Mouse (Mus musculus): Measurements from ENCODE around the gene Thada.
A peak's percentile ranks its signal among the peaks of the same experiment; 100 is the strongest.

Thada gene

DNA sequence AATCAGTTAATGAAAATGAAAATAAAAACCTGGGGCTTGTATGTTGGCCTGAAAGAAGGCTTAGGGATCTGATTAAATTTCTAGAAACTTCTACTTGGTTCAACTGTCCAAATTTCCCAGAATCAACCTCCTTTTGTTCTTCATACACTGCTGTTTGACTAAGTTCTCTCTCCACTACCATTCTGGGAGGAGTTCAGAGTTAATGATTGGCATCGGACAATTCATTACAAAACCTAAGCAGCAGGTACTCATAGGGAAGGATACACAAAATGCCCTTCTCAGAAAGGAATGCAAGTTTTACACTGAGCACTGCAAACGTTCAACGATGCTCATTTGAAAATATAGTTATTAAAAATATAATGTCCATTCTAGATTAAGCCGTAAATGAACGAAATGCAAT is 179.5 kb downstream of the Thada start:
- DNase-seq: no peak

DNA sequence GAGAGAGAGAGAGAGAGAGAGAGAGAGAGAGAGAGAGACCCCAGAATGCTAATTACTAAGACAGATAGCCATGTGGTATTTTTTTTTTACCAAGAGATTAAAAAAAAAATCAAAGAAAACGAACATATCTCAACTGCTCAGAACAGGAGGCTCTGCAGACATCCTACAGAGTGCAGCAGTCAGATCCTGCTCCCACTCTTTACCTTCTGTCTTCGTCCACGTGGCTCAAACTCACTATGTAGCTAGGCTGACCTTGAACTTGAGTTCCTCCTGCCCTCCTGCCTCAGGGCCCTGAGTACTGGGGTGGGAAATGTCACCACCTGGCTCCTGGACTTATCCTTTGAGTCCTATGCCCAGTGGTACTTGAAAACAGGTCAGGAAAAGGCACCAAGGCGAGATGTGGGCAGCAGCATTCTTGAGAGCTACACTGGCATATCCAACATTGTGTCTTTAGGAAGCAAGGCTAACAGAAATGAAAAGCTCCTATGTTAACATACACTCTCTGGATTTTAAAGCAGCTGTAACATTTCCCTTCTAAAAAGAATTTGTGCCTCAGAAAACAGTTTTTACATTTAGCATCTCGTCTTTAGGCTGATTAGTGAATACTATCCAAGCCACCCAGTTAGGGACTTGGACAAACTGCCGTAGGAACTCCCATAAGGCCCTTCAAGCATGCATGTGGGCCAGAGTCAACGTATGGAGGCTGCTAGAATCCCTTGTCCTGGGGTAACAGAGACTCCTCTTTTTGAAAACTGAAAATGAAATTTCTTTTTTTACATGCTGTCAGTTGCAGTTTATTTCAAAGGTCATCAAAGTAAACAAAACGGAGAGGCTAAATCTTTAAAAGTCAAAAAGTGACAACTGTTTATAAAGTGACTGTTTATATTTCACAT is 183.4 kb downstream of the Thada start:
- DNase-seq: no peak

DNA sequence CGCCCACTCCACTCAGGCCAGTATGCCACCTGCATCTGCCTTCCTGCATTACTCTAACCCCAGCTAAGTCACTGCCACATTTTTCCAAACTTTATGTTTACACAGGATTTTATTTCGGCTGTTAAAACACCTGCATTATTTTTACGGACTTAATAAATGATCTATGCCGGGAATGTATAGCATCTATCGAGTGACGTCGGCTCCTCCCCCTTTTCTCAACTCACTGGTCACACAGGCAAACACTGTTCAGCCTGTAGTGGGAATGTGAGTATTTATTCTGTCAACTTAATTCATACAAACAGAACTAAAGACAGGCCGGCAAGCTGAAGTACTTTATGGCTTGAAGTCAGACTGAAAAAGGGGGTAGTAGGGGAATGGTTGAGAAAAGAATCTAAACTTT is 187.0 kb downstream of the Thada start:
- no peak for DNase-seq

DNA sequence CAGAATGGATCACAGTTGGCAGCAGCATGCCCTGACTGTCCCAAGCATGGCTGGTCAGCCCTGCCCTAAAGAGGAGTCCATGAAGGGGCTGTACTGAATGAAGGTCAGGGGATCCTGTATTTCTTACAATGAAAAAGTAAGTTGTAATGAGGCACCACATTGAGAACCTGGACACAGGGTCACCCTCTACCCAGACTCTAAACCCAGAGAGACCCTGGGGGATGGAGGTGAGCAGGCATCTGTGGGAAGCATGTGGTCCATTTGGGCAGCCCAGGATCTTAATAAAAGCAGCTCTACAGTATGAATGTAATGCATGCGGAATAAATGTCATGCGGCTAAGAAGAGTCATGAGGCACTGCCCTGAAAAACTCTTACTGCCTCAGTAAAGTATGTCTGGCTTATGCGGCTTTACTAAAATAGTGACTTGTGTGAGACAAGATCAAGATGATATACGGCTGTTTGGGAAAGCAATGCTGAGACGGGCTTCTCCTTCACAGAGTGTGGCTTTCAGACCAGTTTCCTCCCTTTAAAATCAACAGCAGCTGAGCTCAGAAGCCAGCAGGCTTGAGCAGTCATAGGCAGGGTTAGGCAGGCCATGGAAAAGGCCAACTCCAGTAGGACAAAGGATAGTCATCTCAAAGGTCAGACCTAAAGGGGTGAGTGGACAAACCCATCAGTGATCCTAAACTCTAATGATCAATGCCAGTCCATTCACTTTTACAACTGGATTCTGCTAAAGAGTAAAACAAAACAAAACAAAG is 187.6 kb downstream of the Thada start:
- DNase-seq: no peak

DNA sequence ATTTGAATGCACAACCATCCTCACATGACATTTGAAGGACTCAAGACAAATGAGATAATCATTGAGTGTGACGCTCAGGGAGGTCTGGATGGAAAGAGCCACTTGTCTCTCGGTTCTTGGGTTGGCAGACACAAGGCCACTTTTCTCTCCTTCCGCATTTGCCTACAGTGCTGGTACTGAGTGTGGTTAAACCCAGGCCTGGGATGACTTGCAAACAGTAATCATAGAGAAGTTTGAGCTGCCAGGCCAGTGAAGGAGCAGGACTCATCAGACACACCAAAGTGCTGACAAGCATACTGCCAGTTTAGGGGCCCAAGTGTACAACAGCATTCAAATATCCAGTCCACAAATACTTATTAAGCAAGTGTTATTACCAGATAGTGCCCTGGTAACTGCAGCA is 191.0 kb downstream of the Thada start:
- no peak for DNase-seq

DNA sequence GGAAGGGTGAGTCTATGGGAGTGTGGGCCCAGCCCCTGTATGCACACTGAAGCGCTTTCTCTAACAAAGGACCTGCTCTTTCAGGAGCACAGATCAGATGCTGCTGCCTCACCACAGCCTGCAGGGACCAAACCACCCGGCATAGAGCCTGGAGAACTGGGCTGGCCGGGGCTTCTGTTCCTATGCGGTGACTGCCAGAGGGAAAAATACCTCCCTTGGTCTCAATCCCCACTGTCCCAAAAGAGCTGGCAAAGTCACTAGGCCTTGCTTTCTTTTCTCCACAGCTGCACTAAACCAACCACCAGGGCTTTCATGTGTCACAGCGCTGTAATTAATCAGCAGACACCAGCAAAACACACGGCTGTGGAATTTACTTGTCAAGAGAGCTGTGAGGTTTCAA is 191.8 kb downstream of the Thada start:
- DNase-seq: no peak

DNA sequence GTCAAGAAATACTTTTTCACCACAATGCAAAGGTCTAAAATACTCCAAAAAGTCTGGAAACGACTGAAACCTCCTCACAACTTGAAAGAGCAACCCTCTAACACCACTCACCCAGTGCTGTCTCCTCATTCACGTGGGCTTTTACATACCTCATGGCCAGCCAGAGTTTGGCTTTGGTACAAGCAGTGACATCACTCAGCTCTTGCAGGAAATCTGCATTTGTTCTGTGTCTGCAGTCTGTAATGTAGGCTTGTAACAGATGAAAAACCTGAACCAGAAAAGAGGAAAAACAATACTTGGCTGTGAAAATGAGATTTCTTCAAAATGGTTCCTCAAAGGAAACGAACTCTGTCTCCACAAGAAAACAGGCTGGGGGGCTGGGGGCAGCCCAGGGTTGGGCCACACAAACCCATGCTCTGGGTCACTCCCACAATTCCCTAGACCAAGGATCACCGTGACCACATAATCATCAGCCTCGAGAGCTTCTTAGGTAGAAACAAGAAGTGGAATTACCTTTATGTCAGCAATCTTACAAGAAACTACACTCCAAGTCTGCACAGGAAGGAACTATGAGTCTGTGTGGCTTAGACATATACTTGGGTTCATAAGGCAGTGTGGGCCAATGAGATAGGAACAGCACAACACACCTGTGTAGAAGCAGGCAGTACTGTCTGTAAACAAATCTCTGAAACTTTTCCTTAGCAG is 193.3 kb downstream of the Thada start:
- peak; percentile 49 for DNase-seq

DNA sequence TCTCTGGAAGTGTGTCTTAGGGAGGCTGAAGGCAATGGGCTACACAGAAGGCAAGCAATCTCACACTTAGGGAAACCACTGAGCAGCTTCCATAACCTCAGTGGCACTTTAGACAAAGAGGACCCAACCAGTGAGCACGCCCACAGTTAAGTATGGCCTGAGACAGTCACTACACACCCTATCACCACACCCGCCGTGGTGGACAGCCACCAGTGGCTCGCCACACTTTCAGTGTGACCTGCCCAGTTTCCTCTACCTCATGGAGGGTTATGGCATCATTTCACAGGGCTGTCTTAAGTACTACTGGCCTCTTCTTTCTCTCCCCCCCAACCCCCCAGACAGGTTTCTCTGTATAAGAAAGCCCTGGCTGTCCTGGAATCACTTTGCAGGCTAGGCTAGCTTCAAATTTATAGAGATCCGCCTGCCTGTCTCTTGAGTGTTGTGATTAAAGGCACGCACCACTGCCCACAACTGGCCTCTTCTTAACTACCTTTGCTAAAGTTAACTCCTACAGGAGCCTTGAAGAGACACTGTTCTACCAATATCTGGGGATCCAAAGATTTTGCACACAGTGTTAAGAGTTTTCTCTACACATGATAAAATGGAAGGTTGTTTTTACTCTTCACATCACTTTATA is 194.3 kb downstream of the Thada start:
- no peak for DNase-seq

DNA sequence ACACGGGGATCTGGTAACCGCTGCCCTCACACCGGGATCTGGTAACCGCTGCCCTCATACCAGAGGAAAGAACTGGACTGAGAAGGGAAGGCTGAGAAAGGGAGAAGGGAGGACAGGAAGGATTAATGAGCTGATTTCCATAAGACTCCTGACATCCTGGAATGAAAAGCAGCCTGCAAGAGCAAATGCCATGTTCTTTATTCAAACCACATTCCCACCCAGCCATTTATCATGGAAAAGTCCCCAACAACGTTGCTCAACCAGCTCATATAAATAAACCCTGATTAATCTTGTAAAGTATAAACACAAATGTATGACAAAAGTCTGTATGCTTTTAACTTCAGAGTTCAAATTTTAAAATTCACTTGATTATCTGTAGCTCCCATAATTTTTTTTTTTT is 196.3 kb downstream of the Thada start:
- DNase-seq: no peak

DNA sequence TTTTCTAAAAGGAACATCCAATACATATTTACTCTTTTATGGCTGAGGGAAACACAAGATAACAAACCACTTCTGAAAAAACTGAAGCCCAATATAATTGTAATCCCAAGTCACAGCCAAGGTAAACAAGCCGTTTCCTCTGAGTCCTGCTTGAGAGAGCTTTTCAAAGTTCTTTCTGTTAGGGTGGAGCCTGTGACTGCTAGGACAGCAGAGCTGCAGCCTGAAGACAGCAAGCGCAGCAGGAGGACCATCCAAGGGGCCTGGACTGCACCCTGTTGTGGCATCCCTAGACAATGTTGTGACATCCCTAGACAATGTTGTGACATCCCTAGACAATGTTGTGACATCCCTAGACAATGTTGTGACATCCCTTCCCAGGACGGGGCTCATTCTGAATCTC is 197.6 kb downstream of the Thada start:
- no peak for DNase-seq

DNA sequence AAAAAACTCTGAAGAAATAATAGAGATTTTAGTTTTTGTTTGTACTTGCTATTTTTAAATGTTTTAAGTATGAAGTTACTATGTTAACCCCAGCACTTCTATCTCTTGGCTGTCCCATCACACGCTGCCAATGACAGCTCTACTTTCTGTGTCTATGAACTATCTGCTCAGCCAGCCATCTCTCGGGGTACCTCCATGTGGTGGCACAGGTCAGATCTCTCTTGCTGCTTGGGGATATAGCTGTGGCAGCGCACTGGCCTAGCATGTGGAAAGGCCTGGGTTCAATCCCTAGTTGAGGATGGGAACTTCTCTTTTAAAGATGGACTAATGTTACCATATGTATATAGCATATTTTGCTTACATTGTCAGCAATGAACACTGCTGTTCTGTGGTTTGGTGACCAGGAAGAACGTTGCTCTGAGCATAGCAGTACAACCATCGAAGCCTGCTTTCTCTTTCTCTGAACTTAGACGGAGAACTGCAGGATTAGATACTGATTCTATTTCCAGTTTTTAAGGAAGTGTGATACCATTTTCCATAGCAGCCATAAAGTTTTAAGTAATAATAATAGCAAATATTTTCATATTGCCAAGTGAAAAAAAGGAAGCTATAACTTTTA is 198.4 kb downstream of the Thada start:
- DNase-seq: no peak

DNA sequence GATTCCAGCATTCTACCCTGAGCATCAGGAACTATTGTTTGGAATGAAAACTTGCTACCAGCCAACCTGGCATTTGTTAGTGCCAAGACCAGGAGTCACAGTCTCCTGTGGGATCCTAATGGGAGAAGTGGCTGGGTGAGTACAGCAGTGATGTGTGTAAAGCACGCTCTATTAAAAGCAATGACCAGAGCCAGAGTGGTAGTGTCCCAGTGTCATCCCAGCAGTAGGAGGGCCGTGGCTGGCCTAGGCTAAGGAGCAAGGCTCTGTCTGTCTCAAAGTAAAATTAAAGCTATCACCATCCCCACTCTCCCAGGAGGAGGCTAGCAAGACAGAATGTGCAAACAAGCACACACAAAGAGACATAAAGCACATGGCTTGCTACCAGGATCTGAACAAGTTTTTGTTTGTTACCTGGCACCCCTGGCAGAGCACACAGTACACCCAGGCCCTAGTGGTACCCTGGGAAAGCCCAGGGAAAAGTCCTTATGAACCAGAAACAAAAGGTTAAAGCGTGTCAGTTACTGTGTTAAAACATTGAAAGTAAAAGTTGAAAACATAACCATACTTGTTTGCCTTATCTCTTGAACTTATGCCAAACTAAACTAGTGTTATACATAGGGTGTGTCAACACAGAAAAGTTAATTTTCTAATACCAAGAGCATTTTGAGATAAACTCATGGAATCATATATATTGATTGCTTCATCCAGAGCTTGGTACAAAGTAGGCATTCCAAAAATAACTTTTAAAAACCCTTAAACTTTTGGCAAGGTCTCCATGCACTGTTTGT is 199.7 kb downstream of the Thada start:
- no peak for DNase-seq

DNA sequence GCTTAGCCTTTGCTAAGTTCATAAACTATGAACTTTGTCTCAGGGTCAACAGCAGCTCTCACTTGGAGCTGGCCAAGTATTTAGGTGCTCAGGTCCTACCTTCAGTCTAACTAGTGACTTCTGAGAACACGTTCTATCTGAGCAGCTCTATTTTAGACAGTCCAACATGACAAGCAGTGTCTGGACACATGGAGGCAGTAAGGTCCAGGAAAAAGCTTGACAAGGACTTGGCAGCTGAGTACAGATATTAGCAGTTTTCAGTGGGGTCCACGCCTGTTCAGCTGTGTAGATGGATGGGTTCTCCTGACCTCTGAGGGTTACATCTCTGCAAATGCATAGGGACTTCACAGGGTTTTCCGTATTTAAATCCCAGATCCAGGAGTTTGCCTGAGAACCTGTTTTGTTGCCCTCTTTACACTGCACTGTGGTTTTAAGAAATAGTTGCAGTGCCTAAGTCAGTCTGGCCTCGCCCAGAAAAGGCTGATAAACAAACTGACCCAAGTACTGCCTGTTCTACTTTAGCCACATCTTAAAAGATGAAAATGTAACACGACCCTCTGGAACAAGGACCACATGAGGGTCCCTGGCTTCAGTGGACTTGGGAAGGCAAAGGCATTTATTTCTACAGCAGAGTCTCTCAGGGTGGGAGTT is 200.4 kb downstream of the Thada start:
- no peak for DNase-seq

DNA sequence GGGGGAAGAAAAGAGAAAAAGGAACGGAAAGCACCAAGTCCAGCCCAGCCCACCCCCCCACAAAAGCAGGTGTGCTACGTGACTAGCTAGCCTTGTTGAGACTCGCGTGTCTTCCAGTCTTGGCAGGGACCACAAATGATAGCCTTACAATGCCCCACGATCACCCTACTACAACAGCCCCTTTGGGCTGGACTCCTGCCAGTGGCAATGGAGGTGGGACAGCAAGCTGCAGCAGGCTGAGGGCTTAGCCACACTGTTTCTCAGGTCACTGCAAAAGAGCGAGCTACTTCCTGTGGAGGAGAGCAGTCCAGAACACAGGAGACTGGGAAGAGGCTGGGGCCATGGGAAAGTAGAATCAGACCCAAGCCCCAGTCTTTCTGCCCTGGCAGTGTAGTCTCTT is 201.7 kb downstream of the Thada start:
- DNase-seq: no peak

DNA sequence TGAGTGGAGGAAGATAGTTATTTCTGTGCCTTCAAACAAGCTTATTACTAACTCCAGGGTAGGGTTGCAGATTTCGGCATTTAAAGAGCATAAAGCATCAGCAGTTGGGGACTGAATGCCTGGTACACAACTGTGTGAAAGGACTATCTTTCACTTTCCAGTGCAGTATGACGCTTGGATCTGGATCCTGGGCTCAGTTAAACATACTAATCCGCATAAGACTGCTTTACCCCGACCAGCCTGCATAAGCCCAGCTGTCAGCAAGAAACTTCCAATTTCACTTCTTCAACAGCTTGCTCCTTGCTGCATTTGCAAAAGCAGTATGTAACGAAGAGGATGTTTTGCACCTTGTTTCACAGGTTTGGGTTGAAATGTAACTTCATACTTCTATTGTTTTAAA is 202.4 kb downstream of the Thada start:
- DNase-seq: no peak

DNA sequence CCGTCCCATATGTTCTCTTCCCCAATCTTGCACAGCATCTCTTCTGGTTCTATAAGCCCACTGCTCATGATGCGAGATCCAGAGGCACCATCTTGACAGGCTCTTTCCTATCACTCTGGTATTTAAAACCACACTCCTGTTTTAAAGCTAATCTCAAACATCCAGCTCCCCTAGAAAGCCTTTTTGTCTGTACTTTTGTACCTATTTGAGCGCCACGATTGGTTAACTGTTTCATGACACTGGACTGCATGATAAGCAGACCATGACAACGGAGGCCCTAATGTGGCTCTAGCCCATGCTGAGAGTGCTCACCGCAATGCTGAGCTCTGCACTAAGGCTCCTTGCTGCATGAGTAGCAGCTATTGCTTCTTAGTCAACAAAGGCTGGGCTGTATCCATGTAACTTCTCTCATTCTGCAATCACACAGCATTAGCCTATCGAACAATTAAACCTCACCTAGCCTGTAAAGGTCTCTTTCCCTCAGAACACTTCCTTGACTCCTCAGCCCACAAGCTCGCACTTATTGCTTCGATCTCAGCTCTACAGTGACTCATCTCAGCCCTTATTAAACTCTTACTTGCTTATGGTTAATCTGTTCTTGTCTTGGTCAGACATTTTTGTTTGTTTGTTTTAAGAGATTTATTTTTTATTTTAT is 203.6 kb downstream of the Thada start:
- DNase-seq: no peak

DNA sequence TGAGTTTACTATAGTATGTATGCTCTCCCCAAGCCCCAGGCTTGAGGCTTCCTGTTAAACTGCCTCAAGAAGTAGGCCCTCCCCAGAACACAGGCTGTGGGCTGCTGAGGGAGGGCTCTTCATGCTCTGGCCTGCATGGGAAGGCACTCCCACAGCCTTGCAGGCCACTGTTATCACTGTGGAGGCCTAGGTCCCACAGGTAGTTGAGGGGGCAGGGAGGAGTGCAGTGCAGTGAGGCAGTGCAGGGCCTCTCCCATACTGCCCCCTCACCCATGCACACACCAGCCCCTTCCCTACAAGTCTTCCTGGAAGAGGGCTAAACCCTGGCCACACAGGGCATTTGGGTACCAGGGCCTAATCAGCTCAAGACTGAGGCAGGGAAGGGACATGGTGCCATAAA is 205.0 kb downstream of the Thada start:
- no peak for DNase-seq

DNA sequence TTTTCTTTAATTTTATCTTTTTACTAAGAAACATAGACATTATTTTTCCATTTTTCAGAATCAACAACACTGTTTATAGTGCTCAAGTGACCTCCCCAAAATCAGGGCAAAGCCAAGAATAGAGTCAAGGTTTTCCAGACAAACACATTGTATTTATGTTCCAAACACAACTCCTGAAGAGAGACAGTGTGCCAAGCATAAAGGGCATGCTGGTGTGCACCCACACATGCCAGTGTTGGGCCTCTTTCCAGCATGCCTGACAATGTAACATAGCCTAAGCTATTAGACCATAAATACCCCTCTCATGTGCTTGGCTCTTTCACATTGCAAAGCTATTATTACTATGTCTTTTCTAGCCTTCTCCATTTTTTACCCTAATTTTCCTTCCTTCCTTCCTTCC is 205.8 kb downstream of the Thada start:
- DNase-seq: no peak

DNA sequence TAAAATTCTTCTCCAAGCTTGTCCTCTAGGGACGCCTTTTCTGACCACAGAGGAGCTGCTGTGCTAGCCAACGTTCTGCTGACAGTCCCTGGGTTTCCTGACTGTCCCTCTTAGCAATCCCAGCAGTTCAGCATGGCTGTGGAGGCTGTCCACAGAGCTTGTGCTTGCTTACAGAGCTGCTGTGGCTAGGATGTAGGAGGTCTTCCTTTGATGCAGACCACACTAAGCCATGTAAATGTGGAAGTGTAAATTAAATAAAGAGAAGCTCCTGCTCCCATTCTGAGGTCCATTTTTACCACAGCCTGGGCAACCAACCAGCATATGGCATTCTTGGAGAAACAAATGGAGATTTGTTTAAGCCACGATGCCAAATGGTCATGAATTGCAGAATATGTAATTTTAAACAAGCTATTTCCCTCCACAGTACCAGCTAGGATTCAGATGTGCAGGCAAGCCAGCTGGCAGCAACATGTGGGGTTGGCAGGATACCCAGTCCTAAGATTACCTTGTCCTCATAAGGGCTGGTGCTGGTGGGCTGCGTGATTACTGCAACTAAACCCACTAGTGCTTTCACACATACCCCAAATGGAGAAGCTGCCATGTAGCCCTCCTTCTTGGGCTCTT is 207.3 kb downstream of the Thada start:
- peak; percentile 44 for DNase-seq

DNA sequence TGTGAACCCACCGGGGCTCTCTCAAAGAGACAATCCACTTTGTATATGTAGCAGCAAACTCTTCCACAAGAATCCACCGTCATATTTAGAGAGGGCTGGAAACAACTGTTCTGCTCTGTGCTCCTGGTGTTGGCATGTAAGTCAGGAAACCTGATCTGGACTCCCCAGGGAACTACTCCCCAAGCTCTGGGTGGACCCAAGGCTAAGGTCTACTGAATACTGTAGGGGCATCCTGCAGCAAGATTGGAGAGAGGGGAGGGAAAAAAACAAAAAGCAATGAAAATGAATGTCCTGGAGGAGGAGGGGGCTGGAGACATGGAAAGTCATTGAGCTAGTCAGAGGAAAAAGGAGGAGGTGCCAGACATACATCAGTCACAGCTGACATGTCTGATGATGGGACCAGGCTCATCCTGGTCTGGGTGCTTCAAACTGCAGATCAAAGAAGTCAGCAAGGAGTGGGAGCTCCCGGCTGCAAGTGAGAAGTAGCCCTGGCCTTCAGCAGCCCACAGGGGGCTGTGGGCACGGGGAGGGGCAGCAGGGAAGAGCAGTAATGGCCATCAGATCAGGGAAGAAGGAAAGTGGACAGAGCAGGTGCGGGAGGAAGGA is 208.0 kb downstream of the Thada start:
- no peak for DNase-seq

All from right cerebral cortex, postnatal 14 days (tissue).